Mouse (Mus musculus): ENCODE measurements at regions not wholly inside any gene's neighbourhood (a gene's known extent, or its start where the extent isn't known, plus 50 kb on each side); places are given as distances from the start of the nearest gene placed in this dataset.

DNA sequence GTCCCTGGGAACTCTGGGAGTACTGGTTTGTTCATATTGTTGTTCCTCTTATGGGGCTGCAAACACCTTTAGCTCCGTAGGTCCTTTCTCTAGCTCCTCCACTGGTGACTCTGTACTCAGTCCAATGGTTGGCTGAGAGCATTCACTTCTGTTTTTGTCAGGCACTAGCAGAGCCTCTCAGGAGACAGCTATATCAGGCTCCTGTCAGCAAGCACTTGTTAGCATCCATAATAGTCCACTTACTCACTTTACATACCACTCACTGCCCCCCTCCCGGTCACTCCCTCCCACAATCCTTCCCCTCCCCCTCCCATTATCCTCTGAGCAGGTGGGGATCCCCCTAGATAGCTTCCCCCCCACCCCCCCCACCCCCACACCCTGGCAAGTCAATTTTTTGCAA lies 57.3 kb upstream of the Shcbp1 start:
- TF ChIP-seq CTCF (IDR thresholded peaks at IDR 0.05; ENCODE audit: low read depth) (no peak), EP300 (IDR thresholded peaks at IDR 0.05; ENCODE audit: low read depth) (no peak)
